Mouse (Mus musculus) activated CD4-positive, CD25-positive, alpha-beta regulatory T cell (primary cell): Measurements from ENCODE around the gene Olfr703. TPM values are rescaled to one million over a fixed set of nuclear protein-coding genes. Genes with fewer than 3 reads are reported as not detected.

Source experiments
- polyA plus RNA-seq, 2 experiments: library from polyadenylated mRNA; unstranded; fragments of 100-300 nt; shearing (Covaris generic); gene quantifications; one replicate each; pipeline ENCODE4 v1.2.1; 2017

Gene Olfr703
- polyA plus RNA-seq = not detected

DNA sequence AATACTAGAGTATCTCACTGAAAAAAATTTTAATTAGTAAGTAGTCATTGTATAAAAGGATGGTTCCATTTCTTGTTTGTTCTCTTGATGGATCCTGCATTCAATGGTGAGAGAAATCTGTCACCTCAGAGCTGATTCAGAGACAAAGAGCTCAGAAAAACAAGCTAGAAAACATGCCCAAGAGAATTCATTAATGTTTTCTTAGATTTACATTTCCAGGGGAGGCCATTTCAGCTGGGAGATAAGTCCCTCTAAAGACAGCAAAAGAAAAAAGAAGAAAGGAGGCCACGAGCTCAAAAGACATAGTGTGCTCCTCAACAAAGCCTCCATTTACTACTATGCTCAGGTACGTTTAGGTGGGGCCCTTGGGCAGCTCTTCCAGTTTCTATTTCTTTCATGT lies at the start of gene Olfr703:
Gene Olfr703, plus strand, starts transcription at position 301 of the 400 bp plus-strand sequence.

DNA sequence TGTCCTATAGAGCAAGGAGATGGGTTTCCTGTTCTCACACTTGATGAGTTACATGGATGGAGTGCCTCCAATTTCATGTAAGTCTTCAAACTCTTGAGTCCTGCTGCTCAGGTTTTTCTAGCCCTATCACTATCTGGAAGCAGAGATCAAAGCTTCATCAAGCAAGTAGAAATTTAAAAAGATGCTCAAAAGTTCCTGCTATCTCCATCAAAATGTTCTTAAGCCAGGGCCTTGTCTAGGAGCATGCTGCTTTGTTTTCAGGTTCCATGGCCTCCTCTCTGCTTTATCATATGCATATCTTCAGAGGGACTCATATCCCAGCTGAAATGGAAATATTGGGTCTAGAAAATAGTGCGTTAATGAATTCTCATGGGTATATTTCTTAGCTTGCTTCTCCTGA lies 34.4 kb upstream of the Olfr703 start, which contains the start of gene Olfr700:
Gene Olfr700, minus strand, starts transcription at position 101 of the 400 bp plus-strand sequence.

DNA sequence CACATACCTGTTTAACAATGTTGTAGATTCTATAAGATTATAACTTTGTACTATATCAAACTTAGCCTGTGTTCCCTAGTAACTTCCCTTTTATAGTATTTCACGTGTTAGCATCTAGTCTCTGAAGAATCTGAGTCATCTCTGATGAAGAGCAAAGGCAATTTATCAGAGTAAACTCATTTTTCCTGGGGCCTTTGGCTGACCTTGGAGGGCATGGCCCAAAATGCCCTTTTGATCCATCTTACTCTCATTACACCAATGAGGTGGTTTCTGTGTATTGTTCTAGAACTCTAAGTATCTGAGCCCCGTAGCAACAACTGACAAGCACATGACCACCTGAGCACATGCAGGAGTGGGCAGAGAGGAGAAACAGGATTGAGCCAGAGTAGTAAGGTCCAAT lies 29.3 kb upstream of the Olfr703 start, which contains the start of gene Olfr701:
Gene Olfr701, plus strand, starts transcription at position 301 of the 400 bp plus-strand sequence.

DNA sequence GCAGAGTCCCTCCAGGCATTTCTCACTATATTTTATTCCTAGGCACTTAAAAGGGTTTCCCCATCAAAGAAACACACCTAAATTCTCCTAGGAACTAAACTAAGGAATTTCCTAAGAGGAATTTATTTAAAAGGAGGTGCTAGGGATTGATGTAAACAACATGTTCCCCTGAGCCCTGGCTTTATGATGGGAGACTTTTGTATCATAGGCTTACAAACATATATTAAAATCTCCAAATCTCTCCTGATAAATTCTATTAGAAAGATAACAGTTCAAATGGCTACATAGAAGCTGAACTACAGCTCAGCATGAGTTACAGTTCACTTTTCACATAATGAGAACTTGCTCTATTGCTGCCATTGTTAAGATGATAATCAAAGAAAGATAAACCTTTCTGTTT lies 9.4 kb upstream of the Olfr703 start, which contains the start of gene Olfr702:
Gene Olfr702, minus strand, starts transcription at position 101 of the 400 bp plus-strand sequence.

DNA sequence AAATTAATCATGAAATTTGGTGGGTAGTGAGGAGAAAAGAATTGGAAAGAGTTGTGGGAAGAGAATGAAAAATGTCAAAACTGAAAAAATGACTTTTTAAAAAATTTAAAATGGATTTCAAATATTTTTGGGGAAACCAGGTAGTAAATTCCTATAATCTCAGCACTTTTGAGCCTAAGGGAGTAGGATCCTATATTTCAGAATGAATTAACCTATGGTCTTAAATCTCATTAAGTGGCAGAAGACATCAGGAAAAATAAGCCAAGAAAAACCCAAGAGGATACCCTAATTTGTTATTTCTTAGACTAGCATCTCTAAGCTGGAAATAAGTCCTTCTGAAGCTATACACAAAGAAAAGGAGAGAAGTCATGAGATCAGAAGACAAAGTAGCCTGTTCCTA lies 19.7 kb downstream of the Olfr703 start, which contains the start of gene Olfr704:
Gene Olfr704, plus strand, starts transcription at position 301 of the 400 bp plus-strand sequence.

DNA sequence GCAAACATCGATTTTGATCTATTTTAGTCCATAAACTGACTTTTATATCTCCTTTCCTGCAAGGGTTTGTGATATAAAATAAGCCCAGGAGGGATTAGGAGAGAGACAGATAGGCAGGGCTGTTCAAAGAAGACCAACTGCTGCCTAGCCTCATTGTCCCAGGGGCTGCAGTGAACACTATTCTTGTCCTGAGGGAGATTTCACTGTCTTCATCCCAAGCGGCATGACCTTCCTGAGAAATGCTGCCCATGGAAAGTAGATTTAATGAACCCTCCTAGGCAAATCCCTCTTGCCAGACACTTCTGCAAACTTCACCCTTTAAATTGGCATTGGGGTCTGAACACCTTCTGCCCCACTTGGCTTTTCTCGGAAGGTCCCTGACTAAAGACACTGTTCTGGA lies 33.6 kb downstream of the Olfr703 start, which contains the start of gene Olfr705:
Gene Olfr705, minus strand, starts transcription at position 101 of the 400 bp plus-strand sequence.

DNA sequence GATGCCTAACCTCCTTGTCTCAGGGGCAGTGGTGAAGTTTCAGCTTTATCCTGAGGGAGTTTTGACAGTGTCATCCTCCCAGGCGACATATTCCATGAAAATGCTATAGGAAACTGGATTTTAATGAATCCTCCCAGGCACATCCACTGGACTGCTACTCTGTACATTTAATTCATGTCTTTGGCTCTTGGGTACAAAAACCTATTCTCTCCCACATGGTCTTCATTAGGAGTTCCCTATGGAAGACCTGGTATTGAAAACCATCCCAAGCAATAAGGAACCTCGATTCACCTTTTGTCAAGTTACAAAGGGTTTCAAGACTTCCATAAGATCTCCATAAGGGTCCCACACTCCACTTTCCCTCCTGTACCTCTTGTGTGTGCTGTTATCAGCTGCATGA lies 44.9 kb downstream of the Olfr703 start, which contains the start of gene Olfr706:
Gene Olfr706, minus strand, starts transcription at position 101 of the 400 bp plus-strand sequence.

Other genes starting within 250 kb of the Olfr703 start
- not detected for gene Olfr693, start 162.8 kb upstream of the Olfr703 start, polyA plus RNA-seq
- not detected for gene Olfr694, start 151.5 kb upstream of the Olfr703 start, polyA plus RNA-seq
- not detected for gene Olfr695, start 127.0 kb upstream of the Olfr703 start, polyA plus RNA-seq
- not detected for gene Olfr697, start 100.9 kb upstream of the Olfr703 start, polyA plus RNA-seq
- not detected for gene Olfr698, start 88.0 kb upstream of the Olfr703 start, polyA plus RNA-seq
- gene Olfr699, start 50.2 kb upstream of the Olfr703 start, polyA plus RNA-seq = under 1 TPM; 0.05 to 0.18 TPM
- not detected for gene Olfr700, start 34.5 kb upstream of the Olfr703 start, polyA plus RNA-seq
- not detected for gene Olfr701, start 29.2 kb upstream of the Olfr703 start, polyA plus RNA-seq
- gene Olfr702, start 9.5 kb upstream of the Olfr703 start, polyA plus RNA-seq = not detected
- under 1 TPM in 1 of 2 experiments, not detected in 1; 0.09 TPM for gene Olfr704, start 19.8 kb downstream of the Olfr703 start, polyA plus RNA-seq
- under 1 TPM in 1 of 2 experiments, not detected in 1; 0.41 TPM for gene Olfr705, start 33.5 kb downstream of the Olfr703 start, polyA plus RNA-seq
- gene Olfr706, start 44.8 kb downstream of the Olfr703 start, polyA plus RNA-seq = not detected
- not detected for gene Olfr707, start 57.9 kb downstream of the Olfr703 start, polyA plus RNA-seq
- under 1 TPM in 1 of 2 experiments, not detected in 1; 0.28 TPM for gene Olfr1532-ps1, start 64.6 kb downstream of the Olfr703 start, polyA plus RNA-seq
- gene Olfr709-ps1, start 88.9 kb downstream of the Olfr703 start, polyA plus RNA-seq = under 1 TPM in 1 of 2 experiments, not detected in 1; 0.42 TPM
- gene Olfr710, start 105.0 kb downstream of the Olfr703 start, polyA plus RNA-seq = not detected
- gene Olfr6, start 120.6 kb downstream of the Olfr703 start, polyA plus RNA-seq = under 1 TPM in 1 of 2 experiments, not detected in 1; 0.18 TPM
- gene Olfr711, start 132.1 kb downstream of the Olfr703 start, polyA plus RNA-seq = under 1 TPM in 1 of 2 experiments, not detected in 1; 0.15 TPM
- not detected for gene Olfr2, start 162.7 kb downstream of the Olfr703 start, polyA plus RNA-seq
- gene Olfr713, start 187.8 kb downstream of the Olfr703 start, polyA plus RNA-seq = not detected
- not detected for gene Olfr714, start 227.6 kb downstream of the Olfr703 start, polyA plus RNA-seq
- gene Olfr17, start 249.9 kb downstream of the Olfr703 start, polyA plus RNA-seq = under 1 TPM; 0.14 to 0.17 TPM